Mouse (Mus musculus): Measurements from ENCODE around the gene Psen2. TPM values are rescaled to one million over a fixed set of nuclear protein-coding genes. Genes with fewer than 3 reads are reported as not detected.
A peak's percentile ranks its signal among the peaks of the same experiment; 100 is the strongest.

Gene Psen2
- polyA plus RNA-seq, 1 experiment = 93.6 TPM

DNA sequence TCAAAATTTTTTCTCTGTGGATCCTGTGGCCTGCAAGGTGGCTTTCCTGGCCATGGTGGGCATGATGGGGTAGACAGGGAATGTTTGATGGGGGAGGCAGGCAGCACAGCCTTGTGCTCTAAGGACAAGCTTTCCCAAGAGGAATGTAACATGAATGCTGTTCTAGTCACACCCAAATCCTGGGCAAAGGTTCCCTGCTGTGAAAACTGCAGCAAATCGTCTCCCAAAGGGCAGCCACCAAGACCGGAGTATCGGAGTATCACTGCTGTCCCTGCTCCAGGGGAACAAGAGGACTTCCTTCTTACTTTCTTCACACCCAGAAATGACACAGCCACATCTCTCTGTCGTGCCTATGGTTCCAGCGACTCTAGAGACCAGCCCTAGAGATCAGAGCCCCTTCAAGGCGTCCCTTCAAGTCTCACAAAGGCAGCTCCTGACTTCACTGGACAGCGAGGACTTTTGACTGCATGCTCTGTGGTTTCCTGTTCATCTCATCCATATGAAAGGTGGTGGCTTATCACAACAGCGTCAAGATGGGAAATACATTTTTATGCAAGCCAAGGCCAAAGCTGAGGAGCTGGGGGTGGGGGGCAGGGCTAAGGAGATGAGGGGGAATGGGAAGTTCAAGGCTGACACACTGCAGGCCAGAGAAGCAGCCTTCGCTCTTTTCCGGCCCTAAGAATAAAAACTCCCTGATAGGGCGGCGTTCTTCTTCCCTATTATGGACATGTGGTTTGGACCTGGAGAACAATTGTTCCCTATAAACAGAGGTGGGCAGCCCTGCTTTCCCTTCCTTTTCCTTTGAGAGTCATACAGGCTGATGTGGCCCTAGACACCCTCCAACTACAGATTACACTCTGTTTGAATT, 39.2 kb upstream of the Psen2 start:
- Histone ChIP-seq H3K36me3 (ENCODE audit: control insufficient read depth, insufficient read depth, low read length) (no peaks in the 10 kb centered on the region), H3K27ac (ENCODE audit: insufficient read depth, low read length) (peak overlapping the region; percentile 33), H3K4me3 (ENCODE audit: extremely low read depth, insufficient read depth, insufficient read length) (no peak overlapping the region), H3K4me1 (ENCODE audit: control insufficient read depth, insufficient read depth, insufficient read length) (peaks cover 2% of the 10 kb centered on the region; the same call in 1 of the 2 replicates), H3K27me3 (ENCODE audit: control insufficient read depth, insufficient read depth, low read length) (no peaks in the 10 kb centered on the region)
- WGBS = 42% methylated on average over 12 of the region's 12 CpGs
- no peak for TF ChIP-seq POLR2A (IDR thresholded peaks at IDR 0.05; ENCODE audit: low read depth, low read length)
- TF ChIP-seq CTCF (IDR thresholded peaks at IDR 0.05; ENCODE audit: extremely low read depth, insufficient read depth, insufficient read length, insufficient replicate concordance) = no peak
- no peak for DNase-seq (ENCODE audit: low read depth in 1 of 2, low spot score in 2 of 2)

DNA sequence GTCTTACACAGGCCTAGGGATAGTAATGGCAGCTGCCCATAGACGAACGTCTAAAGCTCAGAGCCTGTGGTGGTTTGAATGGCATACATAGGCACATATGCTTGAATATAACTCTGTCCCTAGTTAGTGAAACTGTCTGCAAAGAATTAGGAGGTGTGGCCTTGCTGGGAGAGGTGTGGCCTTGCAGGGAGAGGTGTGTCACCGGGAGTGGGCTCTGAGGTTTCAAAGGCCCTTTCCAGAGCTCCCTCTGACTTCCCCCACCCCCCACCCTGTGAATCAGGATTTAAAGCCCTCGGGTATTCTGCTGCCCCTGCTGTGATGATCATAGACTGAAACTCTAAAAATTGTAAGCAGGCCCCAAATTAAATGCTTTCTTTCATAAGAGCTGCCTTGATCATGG, 37.8 kb upstream of the Psen2 start:
- Histone ChIP-seq H3K27ac (ENCODE audit: insufficient read depth, low read length) (no peak overlapping the region), H3K36me3 (ENCODE audit: control insufficient read depth, insufficient read depth, low read length) (no peaks in the 10 kb centered on the region), H3K4me3 (ENCODE audit: extremely low read depth, insufficient read depth, insufficient read length) (no peak overlapping the region), H3K4me1 (ENCODE audit: control insufficient read depth, insufficient read depth, insufficient read length) (peaks cover 8% of the 10 kb centered on the region; the same call in 1 of the 2 replicates), H3K27me3 (ENCODE audit: control insufficient read depth, insufficient read depth, low read length) (no peaks in the 10 kb centered on the region)
- TF ChIP-seq CTCF (IDR thresholded peaks at IDR 0.05; ENCODE audit: extremely low read depth, insufficient read depth, insufficient read length, insufficient replicate concordance) (no peak), POLR2A (IDR thresholded peaks at IDR 0.05; ENCODE audit: low read depth, low read length) (no peak)
- no peak for DNase-seq (ENCODE audit: low read depth in 1 of 2, low spot score in 2 of 2)
- 68% methylated on average over 4 of the region's 4 CpGs for WGBS

DNA sequence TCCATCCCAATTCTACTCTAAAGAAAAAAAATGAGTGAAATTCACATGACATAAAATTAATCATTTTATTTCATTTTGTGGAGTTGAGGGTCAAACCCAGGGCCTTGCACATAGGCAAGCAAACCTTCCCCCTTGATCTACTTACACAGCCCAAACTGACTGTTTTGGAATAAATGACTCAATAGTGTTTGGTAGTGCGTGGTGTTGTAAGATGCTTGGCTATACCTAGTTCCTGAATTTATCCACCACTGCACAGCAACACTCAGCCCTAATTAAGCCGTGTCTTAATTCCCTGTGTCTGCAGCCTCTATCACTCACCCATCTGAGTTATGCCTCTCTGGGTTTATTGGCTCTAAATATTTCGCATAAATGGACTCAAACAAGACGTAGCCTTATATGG, 37.1 kb upstream of the Psen2 start:
- H3K4me1 ChIP-seq (ENCODE audit: control insufficient read depth, insufficient read depth, insufficient read length) = peaks cover 12% of the 10 kb centered on the region; the same call in 1 of the 2 replicates
- 66% methylated on average over 4 of the region's 4 CpGs for WGBS
- peak in 1 of 2 experiments; percentile 72 for DNase-seq (ENCODE audit: low read depth in 1 of 2, low spot score in 2 of 2)
- H3K36me3 ChIP-seq (ENCODE audit: control insufficient read depth, insufficient read depth, low read length) = no peaks in the 10 kb centered on the region
- TF ChIP-seq POLR2A (IDR thresholded peaks at IDR 0.05; ENCODE audit: low read depth, low read length) = no peak
- no peak for TF ChIP-seq CTCF (IDR thresholded peaks at IDR 0.05; ENCODE audit: extremely low read depth, insufficient read depth, insufficient read length, insufficient replicate concordance)
- no peaks in the 10 kb centered on the region for H3K27me3 ChIP-seq (ENCODE audit: control insufficient read depth, insufficient read depth, low read length)
- H3K27ac ChIP-seq (ENCODE audit: insufficient read depth, low read length) = no peak overlapping the region
- no peak overlapping the region for H3K4me3 ChIP-seq (ENCODE audit: extremely low read depth, insufficient read depth, insufficient read length)

DNA sequence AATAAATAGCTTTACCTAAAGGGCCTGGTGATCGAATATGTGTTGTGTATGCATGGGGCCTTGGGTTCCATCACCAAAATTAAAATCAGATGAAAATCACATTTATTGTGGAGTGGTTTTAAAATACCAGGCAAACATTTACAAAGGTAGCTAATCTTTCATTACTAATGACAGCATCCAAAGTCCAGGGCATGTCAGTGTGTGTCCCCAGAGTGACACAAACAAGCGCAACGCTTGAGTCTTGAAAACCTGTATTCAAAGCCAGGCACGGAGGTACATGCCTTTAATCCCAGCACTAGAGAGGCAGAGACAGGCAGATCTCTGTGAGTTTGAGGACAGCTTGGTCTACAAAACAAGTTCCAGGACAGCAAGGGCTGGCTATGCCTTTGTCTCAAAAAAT, 36.5 kb upstream of the Psen2 start:
- Histone ChIP-seq H3K36me3 (ENCODE audit: control insufficient read depth, insufficient read depth, low read length) (no peaks in the 10 kb centered on the region), H3K27ac (ENCODE audit: insufficient read depth, low read length) (no peak overlapping the region), H3K4me3 (ENCODE audit: extremely low read depth, insufficient read depth, insufficient read length) (no peak overlapping the region), H3K27me3 (ENCODE audit: control insufficient read depth, insufficient read depth, low read length) (no peaks in the 10 kb centered on the region), H3K4me1 (ENCODE audit: control insufficient read depth, insufficient read depth, insufficient read length) (peaks cover 12% of the 10 kb centered on the region; the same call in 1 of the 2 replicates)
- no peak for TF ChIP-seq POLR2A (IDR thresholded peaks at IDR 0.05; ENCODE audit: low read depth, low read length)
- no peak for TF ChIP-seq CTCF (IDR thresholded peaks at IDR 0.05; ENCODE audit: extremely low read depth, insufficient read depth, insufficient read length, insufficient replicate concordance)
- DNase-seq (ENCODE audit: low read depth in 1 of 2, low spot score in 2 of 2) = no peak
- 96% methylated on average over 4 of the region's 4 CpGs for WGBS

DNA sequence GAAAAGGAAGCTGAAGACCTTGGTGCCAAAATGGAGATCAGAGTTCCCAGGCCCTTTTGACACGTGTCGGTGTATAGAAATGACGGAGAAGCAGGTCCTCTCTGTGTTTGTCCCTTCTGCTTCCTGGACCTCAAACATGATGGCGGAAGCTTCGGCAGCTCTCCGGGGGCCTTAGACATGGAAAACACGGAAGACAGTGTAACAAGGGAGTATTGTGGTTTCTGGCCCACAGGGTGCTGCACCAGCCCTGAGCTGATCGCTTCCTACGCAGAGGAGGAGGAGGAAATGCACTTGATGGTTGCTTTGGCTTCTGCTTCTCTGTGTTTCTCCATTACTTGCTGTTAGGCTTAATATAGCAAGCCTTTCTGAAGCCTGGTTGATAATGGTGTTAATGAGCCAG, 32.9 kb upstream of the Psen2 start:
- H3K4me1 ChIP-seq (ENCODE audit: control insufficient read depth, insufficient read depth, insufficient read length) = peaks cover 12% of the 10 kb centered on the region; the same call in 1 of the 2 replicates
- no peaks in the 10 kb centered on the region for H3K27me3 ChIP-seq (ENCODE audit: control insufficient read depth, insufficient read depth, low read length)
- peak; percentile 25 to 31 for DNase-seq (ENCODE audit: low read depth in 1 of 2, low spot score in 2 of 2)
- 19% methylated on average over 9 of the region's 9 CpGs for WGBS
- H3K36me3 ChIP-seq (ENCODE audit: control insufficient read depth, insufficient read depth, low read length) = no peaks in the 10 kb centered on the region
- H3K4me3 ChIP-seq (ENCODE audit: extremely low read depth, insufficient read depth, insufficient read length) = no peak overlapping the region
- TF ChIP-seq POLR2A (IDR thresholded peaks at IDR 0.05; ENCODE audit: low read depth, low read length) (no peak), CTCF (IDR thresholded peaks at IDR 0.05; ENCODE audit: extremely low read depth, insufficient read depth, insufficient read length, insufficient replicate concordance) (no peak)
- peak overlapping the region; percentile 49 for H3K27ac ChIP-seq (ENCODE audit: insufficient read depth, low read length)

DNA sequence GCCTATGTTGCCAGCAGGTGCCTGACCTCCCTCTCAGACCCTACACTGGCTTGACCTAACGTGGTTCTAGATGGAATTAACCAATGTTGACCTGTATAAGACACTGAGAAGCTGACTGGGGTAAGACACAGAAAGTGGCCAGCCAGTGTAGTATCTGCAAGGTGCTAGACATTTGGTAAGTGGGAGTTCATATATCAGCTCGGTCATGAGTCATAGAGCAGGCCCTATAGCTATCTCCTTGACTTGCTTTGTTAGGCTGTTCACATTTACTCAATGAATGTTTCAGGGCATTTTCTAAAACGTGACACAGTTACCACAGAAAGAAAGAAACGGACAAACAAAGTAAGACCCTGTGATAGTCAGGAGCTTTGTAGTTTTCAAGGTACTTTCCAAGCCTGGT, 27.1 kb upstream of the Psen2 start:
- 76% methylated on average over 4 of the region's 4 CpGs for whole genome bisulfite sequencing
- DNase-seq (ENCODE audit: low read depth in 1 of 2, low spot score in 2 of 2) = no peak
- Histone ChIP-seq H3K27me3 (ENCODE audit: control insufficient read depth, insufficient read depth, low read length) (no peaks in the 10 kb centered on the region), H3K4me3 (ENCODE audit: extremely low read depth, insufficient read depth, insufficient read length) (no peak overlapping the region), H3K4me1 (ENCODE audit: control insufficient read depth, insufficient read depth, insufficient read length) (no peaks in the 10 kb centered on the region), H3K36me3 (ENCODE audit: control insufficient read depth, insufficient read depth, low read length) (no peaks in the 10 kb centered on the region), H3K27ac (ENCODE audit: insufficient read depth, low read length) (no peak overlapping the region)
- TF ChIP-seq POLR2A (IDR thresholded peaks at IDR 0.05; ENCODE audit: low read depth, low read length) = no peak
- TF ChIP-seq CTCF (IDR thresholded peaks at IDR 0.05; ENCODE audit: extremely low read depth, insufficient read depth, insufficient read length, insufficient replicate concordance) = no peak

DNA sequence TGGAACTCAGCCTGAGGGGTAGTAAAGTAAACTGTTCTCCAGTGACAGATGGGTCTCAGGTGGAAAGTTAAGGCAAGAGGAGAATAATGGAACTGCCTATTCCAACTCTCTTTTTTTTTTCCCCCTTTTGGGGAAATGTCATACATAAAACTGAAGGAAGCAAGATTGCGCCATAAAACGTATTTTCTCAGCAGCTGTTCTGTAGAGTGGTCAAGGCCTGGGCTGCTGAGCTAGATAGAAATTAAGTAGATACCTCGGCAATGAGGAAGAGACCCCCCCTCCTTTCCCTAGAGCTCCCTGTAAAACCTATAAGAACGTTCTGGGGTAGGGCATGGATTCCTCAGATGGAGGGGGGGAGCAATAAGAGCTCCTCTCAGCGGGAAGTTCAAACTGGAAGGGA, 26.6 kb upstream of the Psen2 start:
- no peak overlapping the region for H3K27ac ChIP-seq (ENCODE audit: insufficient read depth, low read length)
- no peak overlapping the region for H3K4me3 ChIP-seq (ENCODE audit: extremely low read depth, insufficient read depth, insufficient read length)
- no peak for TF ChIP-seq POLR2A (IDR thresholded peaks at IDR 0.05; ENCODE audit: low read depth, low read length)
- TF ChIP-seq CTCF (IDR thresholded peaks at IDR 0.05; ENCODE audit: extremely low read depth, insufficient read depth, insufficient read length, insufficient replicate concordance) = no peak
- H3K36me3 ChIP-seq (ENCODE audit: control insufficient read depth, insufficient read depth, low read length) = no peaks in the 10 kb centered on the region
- no peaks in the 10 kb centered on the region for H3K27me3 ChIP-seq (ENCODE audit: control insufficient read depth, insufficient read depth, low read length)
- H3K4me1 ChIP-seq (ENCODE audit: control insufficient read depth, insufficient read depth, insufficient read length) = no peaks in the 10 kb centered on the region
- no peak for DNase-seq (ENCODE audit: low read depth in 1 of 2, low spot score in 2 of 2)
- 74% methylated on average over 5 of the region's 5 CpGs for WGBS

Measured in spleen, adult 2 months (tissue).